Mouse (Mus musculus): ENCODE data around the gene Gm10912.
A peak's percentile ranks its signal among the peaks of the same experiment; 100 is the strongest.
"Not testable (repeated sequence)": the region's sequence is repeated elsewhere in the genome, so short reads cannot be mapped to it uniquely, and the experiment has no call there.

Gm10912 gene

DNA sequence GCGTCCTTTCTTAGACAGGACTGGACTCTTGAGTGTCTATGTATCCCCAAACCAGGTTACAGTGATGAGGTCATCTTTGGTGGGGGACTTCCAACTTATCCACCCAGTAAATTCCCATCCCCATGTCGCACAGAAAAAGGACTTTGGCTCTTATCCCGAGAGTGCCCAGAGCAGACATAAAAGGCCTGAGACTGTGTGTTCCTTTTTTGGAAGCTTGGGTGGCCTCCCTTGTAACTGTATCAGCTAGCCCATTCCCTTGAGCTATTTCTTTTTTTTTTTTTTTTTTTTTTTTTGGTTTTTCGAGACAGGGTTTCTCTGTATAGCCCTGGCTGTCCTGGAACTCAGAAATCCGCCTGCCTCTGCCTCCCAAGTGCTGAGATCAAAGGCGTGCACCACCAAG lies at the start of gene Gm10912:
Gene Gm10912 (plus strand): TSS at position 301 of the 400 bp plus-strand sequence.
- DNase-seq: not testable (repeated sequence)

DNA sequence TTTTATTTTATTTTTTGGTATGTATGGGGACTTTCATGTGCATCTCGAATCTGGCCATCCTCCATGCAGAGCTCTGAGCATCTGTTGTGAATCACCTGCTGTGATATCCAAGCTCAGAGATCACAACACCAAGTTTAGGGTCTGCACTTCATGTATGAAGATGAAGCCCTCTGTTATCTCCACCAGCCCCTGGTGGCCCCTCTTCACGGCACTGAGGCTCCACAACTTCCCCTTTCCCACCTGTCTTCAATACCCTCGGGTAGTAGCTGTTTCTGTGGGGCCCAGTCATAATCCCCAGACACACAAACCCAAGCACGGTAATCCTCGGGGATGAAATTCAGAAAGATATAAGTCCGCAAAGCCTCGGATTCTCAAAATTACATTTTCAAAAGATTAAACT lies 42.5 kb upstream of the Gm10912 start:
- DNase-seq: peak in 1 of 2 experiments; percentile 15

DNA sequence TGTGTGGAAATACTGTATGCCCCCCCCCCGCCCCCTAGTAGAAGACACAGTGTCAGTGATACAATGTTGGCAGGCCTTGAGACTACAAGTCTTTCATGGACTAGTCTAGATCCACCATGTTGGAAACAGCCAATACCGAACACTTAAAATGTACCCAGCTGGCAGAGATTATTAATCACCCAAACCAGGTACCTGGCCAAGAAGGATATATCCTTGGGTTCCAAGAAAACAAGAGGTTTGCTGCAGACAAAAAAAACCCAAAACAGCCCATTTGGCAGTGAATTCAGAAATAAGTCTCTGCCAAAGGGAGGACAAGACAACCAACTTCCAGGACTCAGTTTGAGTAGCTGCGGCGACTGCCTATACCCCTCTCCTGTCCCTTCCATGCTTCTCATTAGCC lies 41.0 kb upstream of the Gm10912 start:
- DNase-seq: no peak

DNA sequence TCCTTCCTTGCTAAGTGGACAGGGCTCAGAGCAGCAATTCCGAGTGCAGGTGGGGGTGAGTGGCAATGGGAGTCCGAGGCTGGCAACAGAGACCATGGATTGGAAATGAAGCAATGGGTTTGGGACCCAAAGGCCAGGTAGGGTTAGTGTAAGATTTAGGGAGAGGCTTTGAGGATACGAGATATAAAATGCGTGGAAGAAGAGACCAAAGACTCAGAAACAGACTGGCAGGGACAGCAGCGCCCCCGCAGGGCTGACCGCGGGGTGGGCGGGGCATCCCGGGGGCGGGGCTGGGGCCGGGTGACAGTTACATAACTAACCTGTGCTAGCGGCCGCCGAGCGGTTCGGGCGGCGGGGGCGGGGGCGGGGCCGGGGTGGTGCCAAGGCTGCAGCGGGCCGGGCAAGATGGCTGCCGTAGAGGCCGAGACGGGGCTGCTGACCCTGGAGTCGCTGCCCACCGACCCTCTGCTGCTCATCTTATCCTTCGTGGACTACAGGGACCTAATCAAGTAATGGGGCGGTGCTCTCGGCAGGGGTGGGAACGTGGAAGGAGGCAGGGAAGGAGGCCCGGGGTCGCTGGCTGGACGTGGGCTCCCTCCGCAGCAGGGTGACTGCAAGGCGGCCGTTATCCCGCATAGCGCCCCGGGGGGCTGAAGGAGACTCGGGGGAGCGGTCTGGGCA lies 38.0 kb upstream of the Gm10912 start, which contains the start of gene Fbxo3:
Gene Fbxo3 (plus strand): TSS at position 264 of the 681 bp plus-strand sequence.
- DNase-seq: peak; percentile 91

DNA sequence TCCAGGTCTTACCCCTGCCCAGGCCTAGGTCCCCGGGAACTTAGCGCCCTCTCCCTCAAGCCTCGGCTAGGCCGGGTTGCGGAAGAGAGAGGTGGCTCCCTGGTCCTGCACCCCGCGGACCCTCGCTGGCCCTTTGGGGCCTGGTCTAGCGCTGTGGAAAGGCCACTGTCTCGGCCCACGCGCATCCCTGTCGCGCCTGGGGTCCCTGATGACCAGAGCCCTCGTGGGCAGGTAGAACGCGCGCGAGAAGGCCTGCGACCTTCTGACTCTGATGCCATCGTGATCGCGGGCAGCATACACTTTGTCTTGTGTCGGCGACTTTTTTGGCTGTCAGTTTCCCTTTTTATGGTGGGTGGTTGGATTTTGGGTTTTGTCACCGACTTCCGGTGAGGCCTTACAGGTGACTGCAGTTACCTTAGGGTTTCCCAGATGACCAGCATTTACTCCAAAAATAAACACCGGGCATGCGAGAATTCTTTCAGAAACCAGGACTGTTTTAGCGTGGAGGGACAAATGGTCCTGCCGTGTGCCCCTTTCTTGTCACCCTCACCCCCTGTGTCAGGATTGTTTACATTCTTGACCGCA lies 37.4 kb upstream of the Gm10912 start, which contains the start of gene 4931422A03Rik:
Gene 4931422A03Rik (minus strand): TSS at position 223 of the 585 bp plus-strand sequence.
- DNase-seq: peak in 1 of 2 experiments; percentile 12

DNA sequence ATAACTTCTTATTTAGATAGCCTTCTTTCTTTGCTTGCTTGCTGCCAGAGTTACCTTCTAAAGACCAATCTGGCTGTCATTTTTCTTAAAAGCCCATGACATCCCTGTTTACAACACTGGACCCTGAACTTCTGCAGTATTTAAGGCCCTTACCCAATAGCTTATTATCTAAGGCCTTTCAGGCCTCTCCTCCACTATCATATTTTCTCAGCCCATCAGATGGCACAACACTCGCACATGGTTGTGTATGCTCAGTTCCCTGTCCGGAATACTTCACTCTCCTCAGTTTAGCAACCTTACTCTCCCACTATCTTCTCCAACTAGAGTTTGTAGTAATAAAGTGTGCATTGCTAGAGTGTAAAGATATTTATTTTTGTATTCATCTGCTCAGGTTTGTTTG lies 36.6 kb upstream of the Gm10912 start:
- no peak for DNase-seq

DNA sequence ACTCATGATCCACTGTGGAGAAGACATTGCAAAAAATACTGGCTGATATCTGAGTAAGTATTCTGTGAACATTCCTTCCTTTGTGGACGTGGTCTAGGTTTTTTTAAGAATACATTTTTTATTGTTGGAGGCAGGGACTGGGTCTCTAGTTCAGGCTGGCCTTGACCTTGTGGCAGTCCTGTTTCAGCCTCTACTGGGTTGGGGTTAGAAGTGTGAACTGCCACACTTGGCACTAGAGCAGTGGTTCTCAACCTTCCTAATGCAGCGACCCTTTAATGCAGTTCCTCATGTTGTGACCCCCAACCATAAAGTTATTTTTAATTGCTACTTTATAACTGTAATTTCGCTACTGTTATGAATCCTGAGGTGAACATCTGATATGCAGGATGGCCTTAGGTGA lies 35.2 kb upstream of the Gm10912 start:
- no peak for DNase-seq

DNA sequence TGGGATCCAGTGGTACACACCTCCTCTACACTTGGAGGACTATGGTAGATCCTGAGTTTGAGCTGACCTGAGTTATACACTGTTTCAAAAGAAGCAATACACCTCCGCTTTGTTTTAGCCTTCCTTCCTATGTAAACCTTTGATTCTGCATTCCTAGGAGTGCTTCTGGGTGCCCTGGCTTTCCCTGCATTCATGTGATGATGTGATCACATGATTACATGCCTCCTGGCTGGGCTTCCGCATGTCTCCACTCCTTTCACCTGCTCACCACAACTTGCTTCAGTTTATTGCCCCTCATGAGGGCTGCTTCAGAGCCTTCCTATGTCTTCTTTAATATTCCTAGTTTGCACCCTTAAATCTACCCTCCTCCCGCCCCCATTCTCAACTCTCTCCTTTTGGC lies 33.6 kb upstream of the Gm10912 start:
- no peak for DNase-seq

DNA sequence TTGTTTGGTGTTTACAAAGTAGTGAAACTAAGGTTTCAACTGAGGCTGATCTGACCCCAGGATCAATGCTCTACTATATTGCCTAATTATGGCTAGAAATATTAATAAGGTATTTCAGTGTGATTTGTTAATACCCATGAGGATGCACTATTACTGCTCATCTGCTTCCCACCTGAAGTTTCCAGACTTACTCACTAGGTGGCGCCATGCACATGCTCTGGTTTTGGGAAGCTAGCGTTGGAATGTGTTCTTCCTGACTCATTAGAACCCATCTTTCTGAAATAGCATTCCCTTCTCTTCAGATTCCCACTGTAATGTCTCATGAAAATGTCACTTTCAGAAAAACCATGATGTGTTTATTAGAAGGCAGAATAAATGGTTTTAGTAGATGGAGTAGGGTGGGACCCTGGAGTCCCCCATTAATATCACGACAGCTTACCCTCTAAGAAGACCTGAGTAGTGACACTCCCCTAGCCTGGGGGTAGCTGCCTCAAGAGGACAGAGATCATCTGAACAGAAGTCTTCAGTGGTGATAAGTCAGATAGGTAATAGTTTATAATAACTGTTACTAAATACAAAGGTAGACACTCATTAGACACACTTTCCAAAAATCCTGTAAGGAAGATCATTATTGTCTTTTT lies 30.7 kb upstream of the Gm10912 start:
- DNase-seq: peak; percentile 41 to 43

DNA sequence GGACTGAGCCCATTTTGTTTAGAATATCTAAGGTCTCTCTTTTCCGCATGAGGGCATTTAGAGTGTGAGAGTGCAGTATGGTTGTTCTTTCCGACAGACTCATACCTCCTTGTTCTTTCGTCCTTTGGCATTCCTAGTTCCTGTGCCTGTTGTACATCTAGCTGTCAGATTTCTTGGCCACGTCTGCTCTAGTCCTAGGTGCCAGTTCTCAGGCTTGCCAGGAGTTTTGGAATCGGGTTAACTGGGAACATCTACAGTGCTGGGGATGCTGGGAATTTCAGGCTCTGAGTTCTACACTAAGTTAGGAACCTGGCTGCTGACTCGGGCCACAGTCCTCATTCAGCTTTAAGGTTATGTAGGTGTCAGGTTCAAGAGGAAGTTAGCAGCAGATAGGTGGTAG lies 30.0 kb upstream of the Gm10912 start:
- no peak for DNase-seq

DNA sequence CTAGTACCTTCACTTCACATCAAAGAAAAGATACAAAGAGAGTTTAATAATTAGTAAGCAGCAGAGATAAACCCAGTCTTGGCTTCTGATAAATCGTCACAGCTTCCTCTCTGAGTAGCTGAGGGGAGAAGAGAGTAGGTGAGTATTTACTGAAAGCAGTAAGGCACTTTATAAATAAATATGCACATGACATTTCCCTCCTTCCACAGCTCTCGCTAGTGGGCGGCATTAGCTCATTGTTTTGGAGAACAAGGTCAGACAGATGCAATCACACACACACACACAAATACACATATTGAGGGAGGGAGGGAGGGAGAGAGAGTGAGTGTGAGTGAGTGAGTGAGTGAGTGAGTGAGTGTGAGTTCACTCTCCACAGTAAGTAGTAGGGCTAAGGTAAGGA lies 29.3 kb upstream of the Gm10912 start:
- DNase-seq: no peak

DNA sequence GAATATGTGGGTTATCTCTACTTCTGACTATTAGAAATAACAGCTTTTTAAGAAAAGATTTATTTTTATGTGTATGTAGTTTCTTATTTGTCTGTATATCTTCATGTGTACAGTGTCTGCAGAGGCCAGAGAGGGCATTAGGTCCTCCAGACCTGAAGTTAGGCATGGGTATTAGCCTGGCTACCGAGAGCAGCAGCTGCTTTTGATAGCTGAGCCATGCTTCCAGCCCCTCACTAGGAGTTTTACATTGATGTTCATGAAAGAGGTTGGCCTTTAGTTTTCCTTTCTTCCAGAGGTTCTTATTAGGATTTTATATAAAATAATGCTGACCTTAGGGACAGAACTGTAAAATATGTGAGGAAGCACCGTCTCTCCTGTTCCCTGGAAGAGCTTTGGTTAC lies 27.4 kb upstream of the Gm10912 start:
- no peak for DNase-seq

DNA sequence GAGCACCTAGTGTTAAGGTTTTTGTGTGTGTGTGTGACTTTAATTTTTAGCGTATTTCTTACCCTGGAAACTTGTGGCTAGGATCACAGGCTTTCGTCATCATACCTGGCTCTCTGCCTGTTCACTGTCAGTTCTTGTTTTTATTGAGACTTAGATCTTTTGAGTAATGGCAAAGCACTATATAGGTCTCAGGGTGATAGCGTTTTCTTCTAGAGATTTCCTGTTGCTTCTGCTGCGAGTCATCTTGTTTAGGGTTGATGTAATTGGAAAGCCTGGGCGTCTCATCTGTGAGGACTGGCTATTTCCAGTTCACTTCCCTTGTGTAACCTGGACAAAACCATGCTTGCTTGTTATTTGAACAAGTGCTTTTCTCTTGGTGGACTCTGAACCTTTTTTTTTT lies 24.0 kb upstream of the Gm10912 start:
- DNase-seq: no peak

DNA sequence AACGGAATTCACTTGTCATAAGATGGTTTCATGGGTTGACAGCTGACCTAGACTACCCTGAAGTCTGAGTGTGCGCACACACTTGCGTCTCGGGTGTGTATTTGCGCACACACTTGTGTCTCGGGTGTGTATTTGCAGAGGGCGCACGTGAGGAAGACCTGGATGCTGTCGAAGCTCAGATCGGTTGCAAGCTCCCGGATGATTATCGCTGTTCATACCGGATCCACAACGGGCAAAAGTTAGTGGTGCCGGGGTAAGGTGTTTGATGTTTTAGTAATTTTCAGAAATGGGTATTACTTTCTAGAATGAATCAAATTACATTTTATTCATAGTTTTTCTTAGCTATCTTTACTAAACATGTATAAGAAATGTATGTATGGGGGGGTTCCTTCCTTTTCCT lies 22.9 kb upstream of the Gm10912 start:
- DNase-seq: no peak

DNA sequence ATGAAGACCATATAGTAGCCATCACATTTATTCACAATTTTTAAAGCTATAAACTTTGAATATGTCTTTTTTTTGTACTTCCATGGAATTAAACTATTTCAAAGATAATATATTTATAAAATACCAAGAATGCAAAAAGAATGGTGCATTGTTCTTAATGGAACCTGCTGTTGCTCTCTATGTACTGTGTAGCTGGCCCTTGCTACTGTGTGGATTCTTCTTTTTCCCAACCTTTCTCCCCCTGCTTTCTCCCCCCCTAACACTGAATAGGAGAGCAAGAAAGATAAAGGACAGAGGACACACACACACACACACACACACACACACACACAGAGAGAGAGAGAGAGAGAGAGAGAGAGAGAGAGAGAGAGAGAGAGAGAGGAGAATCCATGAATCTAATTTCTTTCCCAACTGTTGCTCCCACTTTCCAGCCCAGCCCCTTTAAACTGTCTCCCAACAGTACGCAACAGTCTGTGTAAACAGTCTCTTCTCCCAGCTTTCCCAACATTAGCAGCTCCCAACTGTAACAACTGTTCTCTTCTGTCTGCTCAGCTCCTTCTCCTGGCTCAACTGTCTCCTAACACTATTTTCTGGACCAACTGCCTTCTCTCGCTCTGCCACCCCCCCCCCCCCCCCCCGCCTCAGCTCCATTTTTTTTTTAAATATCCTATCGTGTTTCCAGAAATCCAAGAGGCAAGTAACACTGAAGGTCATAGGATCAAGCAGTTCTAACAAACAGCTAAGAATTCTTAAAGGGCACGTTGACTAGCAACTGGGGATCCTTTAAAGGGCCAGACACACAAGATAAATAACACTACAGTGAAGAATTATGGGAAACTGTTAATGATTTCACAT lies 21.8 kb upstream of the Gm10912 start:
- no peak for DNase-seq

DNA sequence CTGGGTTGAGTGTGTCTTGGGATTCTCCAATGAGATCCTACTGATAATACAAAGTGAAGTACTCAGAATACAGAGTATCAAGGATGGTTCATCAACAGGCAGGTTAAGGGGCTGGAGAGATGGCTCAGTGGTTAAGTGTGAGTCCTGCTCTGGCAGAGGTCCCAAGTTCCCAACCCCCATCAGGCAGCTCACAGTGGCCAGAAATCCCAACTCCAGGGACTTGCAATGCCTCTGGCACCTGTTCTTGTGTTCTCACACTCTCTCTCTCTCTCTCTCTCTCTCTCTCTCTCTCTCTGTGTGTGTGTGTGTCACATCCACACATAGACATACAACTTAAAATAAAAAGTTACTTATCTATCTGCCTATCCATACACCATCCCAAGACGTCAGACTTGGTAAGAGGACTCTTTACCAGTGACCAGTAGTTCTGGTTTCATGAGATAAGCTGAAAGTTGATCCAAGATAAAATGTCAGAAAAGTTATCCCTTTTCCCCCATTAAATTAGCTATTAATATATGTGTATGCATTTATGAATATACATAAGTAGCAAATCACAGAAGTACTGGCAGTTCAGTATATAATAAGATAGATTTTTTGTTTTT lies 21.0 kb upstream of the Gm10912 start:
- no peak for DNase-seq

DNA sequence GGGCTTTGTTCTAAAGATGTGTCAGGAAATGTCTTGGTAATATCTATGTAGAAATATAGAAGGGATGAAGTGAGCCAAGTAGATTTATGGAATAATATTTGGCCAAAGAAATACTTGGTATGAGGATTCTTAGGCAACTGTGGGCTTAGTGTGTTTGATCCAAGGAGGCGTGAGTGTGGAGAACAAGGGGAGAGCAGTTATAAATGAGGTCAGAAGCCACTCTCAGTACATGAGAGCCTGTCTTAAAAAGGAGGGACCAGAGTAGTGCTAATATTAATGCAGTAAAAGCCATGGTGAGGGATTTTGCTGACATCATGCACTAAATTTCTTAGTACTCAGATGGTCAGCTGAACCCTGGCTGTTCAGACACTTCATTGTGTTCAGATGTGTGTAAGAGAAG lies 7.2 kb upstream of the Gm10912 start:
- DNase-seq: no peak

DNA sequence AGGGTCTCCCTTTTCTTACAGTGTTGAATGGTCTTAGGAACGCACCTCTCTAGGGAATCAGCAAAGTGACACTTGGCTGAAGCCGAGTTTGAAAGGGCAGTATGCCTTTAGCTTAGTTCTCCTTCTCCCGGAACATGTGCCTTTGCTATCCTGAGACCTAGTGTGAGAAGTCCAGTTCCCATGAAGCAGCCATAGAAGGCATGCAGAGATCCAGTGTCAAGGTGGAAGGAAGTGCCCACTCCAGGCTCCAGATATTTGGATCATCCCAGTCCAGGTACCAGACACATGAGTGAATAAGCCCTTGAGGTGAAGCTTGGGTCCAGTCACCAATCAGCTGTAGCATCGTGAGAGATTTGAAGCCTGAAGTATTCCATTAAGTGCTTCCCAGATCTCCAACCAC lies 6.7 kb upstream of the Gm10912 start:
- no peak for DNase-seq

DNA sequence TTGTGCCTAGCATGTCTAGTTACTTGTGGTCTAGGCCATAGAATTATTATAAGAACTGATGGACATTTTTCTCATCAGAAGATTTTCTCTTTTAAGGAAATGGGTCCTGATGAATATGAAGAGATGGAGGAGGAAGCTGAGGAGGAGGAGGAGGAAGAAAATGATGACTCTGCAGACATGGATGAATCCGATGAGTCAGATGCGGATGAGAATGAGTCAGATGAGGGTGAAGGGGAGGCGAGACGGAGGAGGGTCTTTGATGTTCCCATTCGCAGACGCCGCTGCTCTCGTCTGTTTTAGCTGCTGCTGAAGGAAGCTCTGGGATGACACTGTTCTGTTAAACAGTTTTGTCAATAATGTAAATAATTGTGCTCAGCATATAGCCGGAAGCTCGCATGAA lies 5.8 kb upstream of the Gm10912 start:
- DNase-seq: no peak

DNA sequence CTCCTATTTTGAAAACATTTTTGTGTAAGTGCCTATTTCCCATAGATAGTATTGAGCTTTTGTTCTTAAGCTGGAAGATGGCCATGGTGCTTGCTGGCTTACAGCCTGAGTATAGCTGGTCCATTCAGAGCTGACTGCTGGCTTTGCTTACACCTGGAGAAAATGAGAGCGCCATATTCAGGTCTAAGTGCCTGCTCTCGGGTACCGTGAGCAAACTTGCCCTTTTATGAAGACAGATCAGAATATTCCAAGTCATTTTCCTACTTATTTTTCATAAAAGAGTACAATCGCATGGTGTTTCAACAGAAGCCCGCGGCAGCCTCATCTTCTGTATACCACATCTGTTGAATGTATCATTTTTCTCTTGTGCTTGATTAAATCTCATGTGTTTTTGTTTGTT lies 4.6 kb upstream of the Gm10912 start:
- no peak for DNase-seq

DNA sequence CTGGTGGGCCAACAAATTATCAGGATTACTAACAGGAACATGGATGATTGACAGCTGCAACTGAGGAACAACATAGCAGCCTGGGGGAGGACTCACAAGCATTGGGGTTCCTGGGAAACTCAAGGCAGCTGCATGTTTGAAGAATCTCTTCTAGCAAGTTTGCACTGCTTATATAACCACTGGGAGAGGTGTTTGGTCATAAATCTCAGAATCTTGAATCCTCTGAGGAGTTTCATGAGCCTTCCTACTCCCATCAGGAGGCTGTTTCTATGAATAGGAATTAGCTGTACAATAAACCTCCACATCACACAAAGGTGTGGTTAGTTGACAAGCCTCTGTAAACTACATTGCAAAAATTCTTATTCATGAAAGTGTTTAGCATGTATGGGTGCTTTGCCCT lies 3.0 kb upstream of the Gm10912 start:
- no peak for DNase-seq

DNA sequence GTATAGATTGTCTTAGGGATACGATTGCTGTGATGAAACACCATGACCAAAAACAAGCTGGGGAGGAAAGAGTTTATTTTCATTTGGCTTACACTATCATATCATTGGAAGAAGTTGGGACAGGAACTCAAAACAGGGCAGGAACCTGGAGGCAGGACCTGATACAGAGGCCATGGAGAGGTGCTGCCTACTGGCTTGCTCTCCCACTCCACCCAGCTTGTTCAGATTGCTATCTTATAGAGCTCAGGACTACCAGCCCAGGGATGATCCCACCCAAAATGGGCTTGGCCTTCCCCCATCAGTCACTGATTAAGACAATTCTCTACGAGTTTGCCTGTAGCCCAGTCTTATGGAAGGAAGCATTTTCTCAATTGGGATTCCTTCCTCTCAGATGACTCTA lies 1.5 kb upstream of the Gm10912 start:
- no peak for DNase-seq

DNA sequence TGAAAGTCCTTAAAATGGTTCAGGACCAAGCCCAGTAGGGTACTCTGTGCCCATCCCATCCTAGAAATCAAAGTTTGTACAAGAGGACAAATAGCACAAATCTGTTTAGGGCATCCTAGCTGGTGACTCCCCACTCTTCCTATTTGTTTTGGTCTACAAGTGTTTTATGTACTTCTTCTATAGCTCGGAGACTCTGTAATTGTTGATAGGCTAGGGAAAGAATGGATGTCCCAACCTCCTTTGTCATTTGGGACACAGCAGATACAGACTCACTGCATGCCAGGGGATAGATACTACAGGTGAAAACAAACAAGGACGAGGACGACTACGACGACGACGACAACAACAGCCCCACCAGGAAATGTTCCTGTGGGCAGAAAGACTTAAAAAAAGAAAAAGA lies 2.8 kb downstream of the Gm10912 start, which contains the start of gene Gm10799:
Gene Gm10799 (minus strand): TSS at position 101 of the 400 bp plus-strand sequence.
- not testable (repeated sequence) for DNase-seq
